Mouse (Mus musculus) olfactory bulb, adult 2 months (tissue): Measurements from ENCODE around the gene Rrbp1. TPM values are rescaled to one million over a fixed set of nuclear protein-coding genes. Genes with fewer than 3 reads are reported as not detected.
A peak's percentile ranks its signal among the peaks of the same experiment; 100 is the strongest.

Experiments
- H3K27ac ChIP-seq: fragments of 200-500 bp; 2 replicates; pipeline ENCODE4 v1.5.1; 2012; ENCODE audit warnings: low read depth, low read length; ENCODE audit not compliant: insufficient read depth
- H3K4me1 ChIP-seq: fragments of 200-500 bp; 2 replicates; pipeline ENCODE4 v1.6.1; 2012; ENCODE audit warnings: low read length; ENCODE audit not compliant: control insufficient read depth, insufficient read depth
- H3K4me3 ChIP-seq: fragments of 200-500 bp; 2 replicates; pipeline ENCODE4 v1.5.1; 2012; ENCODE audit warnings: mild to moderate bottlenecking, low read depth, low read length, moderate library complexity; ENCODE audit not compliant: insufficient read depth
- CTCF ChIP-seq: fragments of 200-500 bp; IDR thresholded peaks from 2 replicates; pipeline ENCODE4 v1.5.1; 2012; ENCODE audit warnings: low read depth, mild to moderate bottlenecking, low read length, moderate library complexity; ENCODE audit not compliant: insufficient read depth
- POLR2A ChIP-seq: fragments of 200-500 bp; IDR thresholded peaks from 2 replicates; pipeline ENCODE4 v1.6.1; 2012; ENCODE audit warnings: mild to moderate bottlenecking, low read depth, low read length, moderate library complexity; ENCODE audit not compliant: insufficient read depth
- WGBS: fragments of 180-500 bp; shearing (Covaris S2); methylation state at CpG from one replicate; pipeline ENCODE4 v1.1.7; 2018; 5-methylcytosine and 5-hydroxymethylcytosine counted together
- polyA plus RNA-seq: library from polyadenylated mRNA; stranded (reverse); fragments of >200 nt; gene quantifications from 2 replicates; pipeline ENCODE4 v1.2.4, GENCODE M21; 2012; ENCODE audit warnings: low replicate concordance; ENCODE audit not compliant: missing spikeins, insufficient read depth, insufficient read length

Rrbp1 gene
- polyA plus RNA-seq, 1 experiment, result 180 TPM

- peak overlapping the region; percentile 85 for H3K4me3 ChIP-seq
- TF ChIP-seq CTCF (no peak), POLR2A (no peak)
- WGBS, result 16% methylated on average over 26 of the region's 30 CpGs
- peaks cover 9% of the 10 kb centered on the region for H3K4me1 ChIP-seq
- H3K27ac ChIP-seq, result no peak overlapping the region
These were observed 1.3 kb downstream of the Rrbp1 start for GRCm38 (mm10) chr2:144009551-144010281.

- WGBS, result 78% methylated on average over 1 of the region's 1 CpGs
- H3K4me3 ChIP-seq, result no peak overlapping the region
- peaks cover 9% of the 10 kb centered on the region for H3K4me1 ChIP-seq
- TF ChIP-seq POLR2A (no peak), CTCF (no peak)
- H3K27ac ChIP-seq, result no peak overlapping the region
These were observed 2.0 kb downstream of the Rrbp1 start for GRCm38 (mm10) chr2:144009081-144009480.

- TF ChIP-seq POLR2A (no peak), CTCF (no peak)
- Histone ChIP-seq H3K27ac (no peak overlapping the region), H3K4me3 (no peak overlapping the region), H3K4me1 (peaks cover 9% of the 10 kb centered on the region)
- WGBS, result 92% methylated on average over 4 of the region's 4 CpGs
These were observed 3.9 kb downstream of the Rrbp1 start for GRCm38 (mm10) chr2:144007211-144007610.

- peaks cover 9% of the 10 kb centered on the region for H3K4me1 ChIP-seq
- H3K4me3 ChIP-seq, result no peak overlapping the region
- 84% methylated on average over 6 of the region's 6 CpGs for WGBS
- TF ChIP-seq POLR2A (no peak), CTCF (no peak)
- no peak overlapping the region for H3K27ac ChIP-seq
These were observed 4.4 kb downstream of the Rrbp1 start for GRCm38 (mm10) chr2:144006686-144007085.

- no peak overlapping the region for H3K27ac ChIP-seq
- no peak overlapping the region for H3K4me3 ChIP-seq
- peaks cover 9% of the 10 kb centered on the region for H3K4me1 ChIP-seq
- 75% methylated on average over 6 of the region's 6 CpGs for WGBS
- TF ChIP-seq CTCF (no peak), POLR2A (no peak)
These were observed 5.7 kb downstream of the Rrbp1 start for GRCm38 (mm10) chr2:144005166-144005955.

GRCm38 (mm10) chr2:144003544-144003943 is 7.5 kb downstream of the Rrbp1 start:
- TF ChIP-seq CTCF, result no peak
- no peak for TF ChIP-seq POLR2A
- Histone ChIP-seq H3K4me1 (no peaks in the 10 kb centered on the region), H3K27ac (no peak overlapping the region), H3K4me3 (no peak overlapping the region)
- WGBS, result 50% methylated on average over 2 of the region's 2 CpGs

- H3K4me3 ChIP-seq, result no peak overlapping the region
- no peak for TF ChIP-seq CTCF
- TF ChIP-seq POLR2A, result no peak
- no peaks in the 10 kb centered on the region for H3K4me1 ChIP-seq
- no peak overlapping the region for H3K27ac ChIP-seq
- 87% methylated on average over 5 of the region's 5 CpGs for WGBS
These were observed 8.7 kb downstream of the Rrbp1 start for GRCm38 (mm10) chr2:144002229-144002984.

- Histone ChIP-seq H3K4me1 (peaks cover 2% of the 10 kb centered on the region; the same call in 1 of the 2 replicates), H3K27ac (no peak overlapping the region), H3K4me3 (no peak overlapping the region)
- 81% methylated on average over 1 of the region's 1 CpGs for WGBS
- TF ChIP-seq POLR2A, result no peak
These were observed 18.1 kb downstream of the Rrbp1 start for GRCm38 (mm10) chr2:143992977-143993376.
